Mouse (Mus musculus): Measurements from ENCODE around the gene Tmem88b. TPM values are rescaled to one million over a fixed set of nuclear protein-coding genes. Genes with fewer than 3 reads are reported as not detected.
A peak's percentile ranks its signal among the peaks of the same experiment; 100 is the strongest.

Tmem88b gene
- polyA plus RNA-seq, 1 experiment from 2014 or later, result 0.92 TPM

DNA sequence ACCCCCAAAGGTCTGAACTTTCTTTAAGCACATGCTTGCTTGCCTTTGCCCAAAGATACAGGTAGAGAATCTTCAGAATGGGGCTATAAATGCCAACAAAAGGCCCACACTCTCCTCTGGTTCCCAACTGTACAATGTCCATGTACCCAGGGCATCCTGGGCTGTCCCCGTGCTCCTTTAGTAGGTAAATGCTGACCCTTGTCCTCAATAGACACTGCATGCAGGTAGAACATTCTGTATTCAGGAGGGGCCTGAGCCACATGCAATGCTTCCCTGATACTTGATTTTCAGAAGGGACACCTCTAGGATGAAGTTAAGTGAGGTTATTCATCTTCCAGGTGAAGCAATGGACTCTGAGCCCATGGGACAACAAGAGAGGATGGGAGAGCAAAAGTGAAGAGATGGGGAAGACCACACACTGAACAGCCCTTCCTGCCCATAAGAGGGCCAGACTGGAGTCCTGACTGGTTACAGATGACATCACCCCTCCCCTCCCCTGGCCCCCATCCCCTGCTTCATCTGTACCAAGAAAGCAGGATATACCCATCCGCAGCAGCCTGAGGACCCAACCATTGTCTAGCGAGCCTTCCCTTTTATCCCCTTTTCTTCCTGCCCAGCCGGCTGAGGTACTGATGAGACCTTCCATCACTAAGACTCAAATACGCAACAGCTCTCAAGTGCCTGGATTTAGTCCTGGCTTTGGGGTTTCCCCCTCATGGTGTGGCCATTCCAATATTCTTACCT is 12.2 kb downstream of the Tmem88b start:
- DNase-seq (ENCODE audit: low spot score) (no peak), ATAC-seq (ENCODE audit: low read depth) (no peak)
- Histone ChIP-seq H3K27me3 (replicated peaks; ENCODE audit: control insufficient read depth, insufficient read depth, low read length) (no peaks in the 10 kb centered on the region), H3K36me3 (ENCODE audit: control insufficient read depth, insufficient read depth, low read length) (no peaks in the 10 kb centered on the region), H3K9ac (ENCODE audit: low read depth, low read length) (peak overlapping the region; percentile 58), H3K4me2 (ENCODE audit: low read depth, low read length) (peak overlapping the region; percentile 85), H3K9me3 (ENCODE audit: control insufficient read depth, low read length) (no peaks in the 10 kb centered on the region), H3K4me3 (ENCODE audit: low read depth, low read length) (peak overlapping the region; percentile 44), H3K27ac (replicated peaks; ENCODE audit: low read depth, low read length) (no peak overlapping the region), H3K4me1 (ENCODE audit: control insufficient read depth, insufficient read depth, low read length) (peaks cover 21% of the 10 kb centered on the region)
- 42% methylated on average over 4 of the region's 5 CpGs for WGBS

DNA sequence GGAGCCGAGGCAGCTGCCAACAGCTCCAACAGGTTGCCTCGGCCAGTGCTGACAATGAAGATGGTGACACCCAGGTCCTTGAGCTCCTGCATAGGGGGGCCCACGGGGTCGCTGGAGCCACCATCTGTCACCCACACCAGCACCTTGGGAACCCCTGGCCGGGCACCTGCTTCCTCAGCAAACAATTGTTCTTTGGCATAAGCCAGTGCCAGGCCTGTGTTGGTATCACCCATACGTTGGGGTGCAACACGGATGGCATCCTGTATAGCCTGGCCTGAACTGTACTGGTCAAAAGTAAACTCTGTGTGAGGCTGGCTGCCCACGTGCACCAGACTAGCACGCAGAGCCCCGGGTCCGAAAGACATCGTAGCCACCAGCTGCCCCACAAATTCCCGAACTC is 12.9 kb downstream of the Tmem88b start:
- Histone ChIP-seq H3K9me3 (ENCODE audit: control insufficient read depth, low read length) (no peaks in the 10 kb centered on the region), H3K4me3 (ENCODE audit: low read depth, low read length) (no peak overlapping the region), H3K4me1 (ENCODE audit: control insufficient read depth, insufficient read depth, low read length) (peaks cover 21% of the 10 kb centered on the region), H3K36me3 (ENCODE audit: control insufficient read depth, insufficient read depth, low read length) (no peaks in the 10 kb centered on the region), H3K4me2 (ENCODE audit: low read depth, low read length) (no peak overlapping the region), H3K27ac (replicated peaks; ENCODE audit: low read depth, low read length) (no peak overlapping the region), H3K27me3 (replicated peaks; ENCODE audit: control insufficient read depth, insufficient read depth, low read length) (no peaks in the 10 kb centered on the region), H3K9ac (ENCODE audit: low read depth, low read length) (no peak overlapping the region)
- no peak for ATAC-seq (ENCODE audit: low read depth)
- 85% methylated on average over 13 of the region's 13 CpGs for WGBS
- DNase-seq (ENCODE audit: low spot score), result no peak

DNA sequence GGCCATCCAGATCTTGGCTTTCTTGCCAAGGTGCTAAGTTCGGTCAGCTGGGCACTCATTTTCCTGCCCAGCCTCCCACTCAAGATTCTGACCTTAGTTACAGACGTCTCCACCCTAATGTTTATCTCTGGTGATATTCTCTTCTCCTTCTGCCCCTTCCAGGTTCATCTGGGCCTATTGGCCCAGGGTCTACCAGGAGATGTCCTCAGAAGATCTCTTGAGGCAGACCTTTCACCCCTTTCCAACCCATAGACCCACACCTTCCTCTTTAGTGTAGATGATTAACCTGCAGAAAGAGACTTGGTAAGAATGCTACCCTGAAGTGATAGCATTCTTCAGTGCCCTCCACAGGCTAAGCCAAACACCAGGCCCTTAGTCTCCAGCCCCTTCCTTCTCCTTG is 14.0 kb downstream of the Tmem88b start:
- Histone ChIP-seq H3K9ac (ENCODE audit: low read depth, low read length) (no peak overlapping the region), H3K9me3 (ENCODE audit: control insufficient read depth, low read length) (no peaks in the 10 kb centered on the region), H3K36me3 (ENCODE audit: control insufficient read depth, insufficient read depth, low read length) (no peaks in the 10 kb centered on the region), H3K4me1 (ENCODE audit: control insufficient read depth, insufficient read depth, low read length) (peaks cover 21% of the 10 kb centered on the region), H3K4me3 (ENCODE audit: low read depth, low read length) (no peak overlapping the region), H3K27me3 (replicated peaks; ENCODE audit: control insufficient read depth, insufficient read depth, low read length) (no peaks in the 10 kb centered on the region), H3K27ac (replicated peaks; ENCODE audit: low read depth, low read length) (no peak overlapping the region), H3K4me2 (ENCODE audit: low read depth, low read length) (no peak overlapping the region)
- 89% methylated on average over 2 of the region's 2 CpGs for WGBS
- ATAC-seq (ENCODE audit: low read depth), result no peak
- no peak for DNase-seq (ENCODE audit: low spot score)

DNA sequence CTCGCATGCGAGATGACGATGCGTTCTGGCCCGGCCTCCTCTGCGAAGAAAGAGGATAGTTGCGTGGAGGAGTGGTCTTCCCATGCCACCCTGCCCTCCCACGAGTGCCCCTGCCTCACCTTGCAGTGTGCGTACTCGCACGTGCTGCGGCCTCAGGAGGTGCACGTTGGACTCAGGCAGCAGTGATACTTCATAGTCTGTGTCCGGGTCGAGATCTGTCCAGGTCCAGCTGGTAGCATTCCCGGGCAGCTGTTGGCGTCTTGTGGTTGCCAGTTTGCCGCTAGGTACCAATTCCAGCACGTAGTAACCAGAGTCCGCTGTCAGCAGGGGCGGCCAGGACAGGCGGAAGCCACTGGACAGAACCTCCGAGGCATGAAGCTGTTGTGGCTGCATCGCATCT is 15.0 kb downstream of the Tmem88b start:
- no peak for ATAC-seq (ENCODE audit: low read depth)
- H3K9ac ChIP-seq (ENCODE audit: low read depth, low read length), result peak overlapping the region; percentile 80
- no peak for DNase-seq (ENCODE audit: low spot score)
- H3K27ac ChIP-seq (replicated peaks; ENCODE audit: low read depth, low read length), result no peak overlapping the region
- peak overlapping the region; percentile 87 for H3K4me2 ChIP-seq (ENCODE audit: low read depth, low read length)
- 36% methylated on average over 24 of the region's 24 CpGs for WGBS
- no peaks in the 10 kb centered on the region for H3K9me3 ChIP-seq (ENCODE audit: control insufficient read depth, low read length)
- no peaks in the 10 kb centered on the region for H3K27me3 ChIP-seq (replicated peaks; ENCODE audit: control insufficient read depth, insufficient read depth, low read length)
- H3K36me3 ChIP-seq (ENCODE audit: control insufficient read depth, insufficient read depth, low read length), result no peaks in the 10 kb centered on the region
- peak overlapping the region; percentile 55 for H3K4me3 ChIP-seq (ENCODE audit: low read depth, low read length)
- H3K4me1 ChIP-seq (ENCODE audit: control insufficient read depth, insufficient read depth, low read length), result peaks cover 18% of the 10 kb centered on the region

DNA sequence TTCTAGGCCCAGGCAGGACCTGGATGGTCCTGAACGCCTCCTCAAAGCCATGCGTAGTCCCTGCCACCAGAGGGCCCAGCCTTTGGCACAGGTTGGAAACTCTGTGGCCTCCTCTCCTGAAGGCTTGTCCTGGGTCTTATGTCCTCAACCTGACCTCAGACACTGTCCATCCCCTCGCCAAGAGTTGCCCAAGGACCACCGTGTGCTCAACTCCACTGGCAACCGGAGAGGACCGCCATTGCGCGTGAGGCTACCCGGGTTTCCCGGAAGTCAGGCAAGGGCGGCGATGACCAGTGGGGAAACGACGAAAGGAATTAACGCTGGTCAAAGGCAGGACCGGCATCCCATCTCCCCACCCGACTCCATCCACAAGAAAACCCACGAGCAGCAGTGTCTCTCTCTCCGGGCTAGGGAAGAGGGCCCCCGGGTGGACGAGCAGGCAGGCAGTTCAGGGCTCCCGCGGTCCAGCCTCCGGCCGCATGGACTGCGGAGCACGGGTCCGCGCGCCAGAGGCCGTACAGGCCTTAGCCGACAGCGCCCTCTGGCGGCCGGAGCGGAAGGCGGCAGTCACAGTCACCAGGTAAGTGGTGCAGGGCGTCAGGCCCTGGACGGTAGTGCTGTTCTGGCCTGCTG is 15.7 kb downstream of the Tmem88b start:
- Histone ChIP-seq H3K4me3 (ENCODE audit: low read depth, low read length) (peak overlapping the region; percentile 55), H3K27me3 (replicated peaks; ENCODE audit: control insufficient read depth, insufficient read depth, low read length) (no peaks in the 10 kb centered on the region), H3K36me3 (ENCODE audit: control insufficient read depth, insufficient read depth, low read length) (no peaks in the 10 kb centered on the region), H3K27ac (replicated peaks; ENCODE audit: low read depth, low read length) (peak overlapping the region; percentile 71), H3K4me1 (ENCODE audit: control insufficient read depth, insufficient read depth, low read length) (peaks cover 12% of the 10 kb centered on the region), H3K9me3 (ENCODE audit: control insufficient read depth, low read length) (no peaks in the 10 kb centered on the region), H3K4me2 (ENCODE audit: low read depth, low read length) (peak overlapping the region; percentile 87), H3K9ac (ENCODE audit: low read depth, low read length) (peak overlapping the region; percentile 80)
- 1% methylated on average over 26 of the region's 39 CpGs for WGBS
- DNase-seq (ENCODE audit: low spot score) (peak; percentile 88), ATAC-seq (ENCODE audit: low read depth) (peak; percentile 90)

DNA sequence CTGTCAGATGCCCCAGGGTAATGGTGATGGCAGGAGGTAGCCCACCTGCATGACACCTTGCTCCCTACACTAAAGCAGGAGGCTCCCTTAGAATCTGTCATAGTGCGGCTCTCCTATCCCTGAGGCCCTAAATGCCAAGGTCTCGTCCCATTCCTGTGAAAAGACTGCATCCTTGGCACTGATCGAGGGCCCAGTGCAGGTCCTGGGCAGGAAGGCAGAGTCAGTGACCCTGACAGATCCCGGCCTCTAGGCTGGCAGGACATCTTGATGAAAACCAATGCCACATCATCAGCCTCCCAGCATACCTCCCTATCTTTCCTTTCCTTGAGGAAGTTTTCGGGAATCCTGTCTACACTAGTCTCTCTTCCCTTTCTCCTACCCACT is 16.2 kb downstream of the Tmem88b start:
- no peaks in the 10 kb centered on the region for H3K9me3 ChIP-seq (ENCODE audit: control insufficient read depth, low read length)
- H3K27me3 ChIP-seq (replicated peaks; ENCODE audit: control insufficient read depth, insufficient read depth, low read length), result no peaks in the 10 kb centered on the region
- H3K27ac ChIP-seq (replicated peaks; ENCODE audit: low read depth, low read length), result no peak overlapping the region
- 44% methylated on average over 5 of the region's 5 CpGs for WGBS
- H3K4me1 ChIP-seq (ENCODE audit: control insufficient read depth, insufficient read depth, low read length), result peaks cover 9% of the 10 kb centered on the region
- no peak for ATAC-seq (ENCODE audit: low read depth)
- no peaks in the 10 kb centered on the region for H3K36me3 ChIP-seq (ENCODE audit: control insufficient read depth, insufficient read depth, low read length)
- H3K9ac ChIP-seq (ENCODE audit: low read depth, low read length), result peak overlapping the region; percentile 80
- peak overlapping the region; percentile 55 for H3K4me3 ChIP-seq (ENCODE audit: low read depth, low read length)
- peak overlapping the region; percentile 87 for H3K4me2 ChIP-seq (ENCODE audit: low read depth, low read length)
- no peak for DNase-seq (ENCODE audit: low spot score)

DNA sequence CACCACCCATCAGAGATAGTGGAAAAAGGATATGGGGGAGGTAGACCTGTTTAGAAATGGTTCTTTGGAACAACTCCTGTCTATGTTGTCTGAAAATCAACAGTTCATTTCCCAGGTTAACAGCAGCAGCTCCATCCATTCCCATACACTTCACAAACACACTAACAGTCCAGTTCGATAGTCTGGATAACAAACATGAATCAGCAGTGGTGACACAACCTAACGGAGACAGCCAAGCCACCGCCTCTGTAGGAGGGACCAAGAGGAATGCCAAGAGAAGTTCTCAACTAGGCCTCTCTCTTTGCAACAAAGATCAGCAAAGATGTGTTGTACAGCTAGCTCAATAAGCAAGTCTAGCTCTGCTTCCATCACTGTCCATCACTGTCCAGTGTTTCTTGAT is 23.3 kb downstream of the Tmem88b start:
- 84% methylated on average over 3 of the region's 3 CpGs for WGBS
- DNase-seq (ENCODE audit: low spot score), result no peak
- no peak overlapping the region; the same call in 1 of the 2 replicates for H3K9ac ChIP-seq (ENCODE audit: low read depth, low read length)

DNA sequence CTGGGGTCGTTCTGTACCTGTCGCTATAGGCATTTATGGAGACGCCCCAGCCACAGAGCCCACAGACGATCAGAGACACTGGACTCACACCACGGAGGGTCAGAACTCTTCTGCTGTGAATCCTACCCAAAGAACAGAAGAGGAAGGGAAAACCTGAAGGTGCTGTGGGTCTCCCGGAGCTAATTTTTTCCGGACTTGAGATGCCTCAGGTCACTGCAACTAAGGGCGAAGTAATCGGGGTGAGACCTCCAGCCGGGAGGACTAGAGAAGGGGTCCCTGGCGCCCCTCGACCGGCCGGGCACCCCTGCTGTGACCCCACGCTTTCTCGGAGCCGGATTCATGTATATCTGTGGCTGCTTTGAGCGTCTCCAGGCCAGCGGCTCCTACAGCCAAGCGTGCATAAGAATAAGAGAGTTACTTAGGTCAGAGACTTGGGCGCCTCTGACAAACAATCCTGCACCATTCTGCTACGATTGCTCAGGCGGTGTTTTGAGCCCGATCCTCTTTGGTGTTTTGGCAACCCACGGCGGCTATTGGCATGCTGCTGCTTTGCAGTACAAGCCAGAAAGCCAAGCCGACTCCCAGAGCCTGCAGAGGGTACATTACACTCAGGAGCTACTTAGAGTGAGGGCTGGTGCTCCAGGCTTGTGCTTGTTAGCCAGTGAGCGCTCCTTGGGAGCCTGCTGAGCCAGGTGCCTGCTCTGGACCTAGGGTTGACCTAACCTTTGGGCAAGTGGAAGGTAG is 24.1 kb downstream of the Tmem88b start:
- peak overlapping the region; percentile 82 for H3K9ac ChIP-seq (ENCODE audit: low read depth, low read length)
- no peak for ATAC-seq (ENCODE audit: low read depth)
- H3K27me3 ChIP-seq (replicated peaks; ENCODE audit: control insufficient read depth, insufficient read depth, low read length), result no peaks in the 10 kb centered on the region
- peaks cover 14% of the 10 kb centered on the region for H3K4me1 ChIP-seq (ENCODE audit: control insufficient read depth, insufficient read depth, low read length)
- peak overlapping the region; percentile 56; the same call in 1 of the 2 replicates for H3K27ac ChIP-seq (replicated peaks; ENCODE audit: low read depth, low read length)
- no peaks in the 10 kb centered on the region for H3K9me3 ChIP-seq (ENCODE audit: control insufficient read depth, low read length)
- H3K36me3 ChIP-seq (ENCODE audit: control insufficient read depth, insufficient read depth, low read length), result peaks cover 10% of the 10 kb centered on the region; the same call in 1 of the 2 replicates
- DNase-seq (ENCODE audit: low spot score), result no peak
- peak overlapping the region; percentile 93 for H3K4me2 ChIP-seq (ENCODE audit: low read depth, low read length)
- peak overlapping the region; percentile 69 for H3K4me3 ChIP-seq (ENCODE audit: low read depth, low read length)
- whole genome bisulfite sequencing, result 3% methylated on average over 28 of the region's 28 CpGs

More for the DNA sequence above, 23.3 kb downstream of the Tmem88b start:
- no peak for ATAC-seq (ENCODE audit: low read depth)
- Histone ChIP-seq H3K36me3 (ENCODE audit: control insufficient read depth, insufficient read depth, low read length) (0 out of 2 replicates have a peak, but pooled peaks cover 4% of the 10 kb centered on the region), H3K4me2 (ENCODE audit: low read depth, low read length) (no peak overlapping the region), H3K27ac (replicated peaks; ENCODE audit: low read depth, low read length) (no peak overlapping the region), H3K9me3 (ENCODE audit: control insufficient read depth, low read length) (no peaks in the 10 kb centered on the region), H3K4me1 (ENCODE audit: control insufficient read depth, insufficient read depth, low read length) (peaks cover 14% of the 10 kb centered on the region), H3K4me3 (ENCODE audit: low read depth, low read length) (no peak overlapping the region), H3K27me3 (replicated peaks; ENCODE audit: control insufficient read depth, insufficient read depth, low read length) (no peaks in the 10 kb centered on the region)

All from embryonic facial prominence, embryonic 14.5 days (tissue).